Mouse (Mus musculus) midbrain, postnatal 0 days (tissue): Measurements from ENCODE around the gene Pacs2. TPM values are rescaled to one million over a fixed set of nuclear protein-coding genes. Genes with fewer than 3 reads are reported as not detected.
A peak's percentile ranks its signal among the peaks of the same experiment; 100 is the strongest.

Source experiments
- ATAC-seq: fragments of 200-750 bp; cut with Nextera tagmentation; 2 replicates; pipeline ENCODE4 v1.8.0; 2017; ENCODE audit warnings: moderate number of reproducible peaks, mild to moderate bottlenecking, moderate TSS enrichment, moderate library complexity; ENCODE audit not compliant: low FRiP score
- DNase-seq: peaks from one replicate; pipeline ENCODE4 v3.0.0-alpha.2; 2015; ENCODE audit warnings: low spot score
- H3K27ac ChIP-seq: fragments of 300-500 bp; sonication (generic); 2 replicates; pipeline ENCODE4 v1.5.1; 2014; ENCODE audit warnings: low read depth, mild to moderate bottlenecking, low read length, mixed read lengths
- H3K27me3 ChIP-seq: fragments of 300-500 bp; sonication (generic); 2 replicates; pipeline ENCODE4 v1.6.1; 2014; ENCODE audit warnings: low read length, control low read depth, mixed read lengths; ENCODE audit not compliant: insufficient read depth
- H3K36me3 ChIP-seq: fragments of 300-500 bp; sonication (generic); 2 replicates; pipeline ENCODE4 v1.6.1; 2014; ENCODE audit warnings: low read length, control low read depth, mixed read lengths; ENCODE audit not compliant: insufficient read depth
- H3K4me1 ChIP-seq: fragments of 300-500 bp; sonication (generic); 2 replicates; pipeline ENCODE4 v1.6.1; 2014; ENCODE audit warnings: mild to moderate bottlenecking, control low read depth, antibody characterized with exemption, low read length, mixed read lengths; ENCODE audit not compliant: insufficient read depth
- H3K4me2 ChIP-seq: fragments of 300-500 bp; sonication (generic); 2 replicates; pipeline ENCODE4 v1.6.1; 2014; ENCODE audit warnings: low read depth, mild to moderate bottlenecking, low read length, mixed read lengths; ENCODE audit not compliant: poor library complexity, severe bottlenecking
- H3K4me3 ChIP-seq: fragments of 300-500 bp; sonication (generic); 2 replicates; pipeline ENCODE4 v1.5.1; 2014; ENCODE audit warnings: low read depth, mild to moderate bottlenecking, low read length, moderate library complexity
- H3K9ac ChIP-seq: fragments of 300-500 bp; sonication (generic); replicated peaks from 2 replicates; pipeline ENCODE4 v1.6.1; 2014; ENCODE audit warnings: mild to moderate bottlenecking, low read length, moderate library complexity, mixed read lengths; ENCODE audit not compliant: poor library complexity, severe bottlenecking
- H3K9me3 ChIP-seq: fragments of 300-500 bp; sonication (generic); 2 replicates; pipeline ENCODE4 v1.6.1; 2016; ENCODE audit warnings: low read length, control low read depth
- CTCF ChIP-seq: IDR thresholded peaks from 2 replicates; pipeline ENCODE4 v1.5.1; 2016; ENCODE audit warnings: antibody characterized with exemption, mild to moderate bottlenecking
- WGBS: fragments of 180-500 bp; shearing (Covaris S2); extraction: QIAGEN DNeasy Blood & Tissue Kit; methylation state at CpG from one replicate; pipeline ENCODE4 v1.1.7; 2014; 5-methylcytosine and 5-hydroxymethylcytosine counted together
- polyA plus RNA-seq: library from polyadenylated mRNA; unstranded; fragments of >200 nt; fragmentation: Nextera tagmentation; extraction: Ambion mirVana; gene quantifications from 2 replicates; pipeline ENCODE4 v1.2.1, GENCODE M21; 2015
- total RNA-seq: library from RNA; depleted of rRNA; stranded (reverse); fragments of >200 nt; gene quantifications from 2 replicates; pipeline ENCODE4 v1.2.3, GENCODE M21; 2014

Gene Pacs2
- total and polyA plus RNA-seq, 2 experiments from 2014 or later, result 25.8 to 162 TPM

GRCm38 (mm10) chr12:112991444-112991843, 22.9 kb upstream of the Pacs2 start:
- Histone ChIP-seq H3K4me2 (no peak overlapping the region), H3K36me3 (peaks cover 22% of the 10 kb centered on the region), H3K4me3 (no peak overlapping the region), H3K27ac (no peak overlapping the region), H3K9me3 (no peaks in the 10 kb centered on the region), H3K4me1 (no peaks in the 10 kb centered on the region), H3K27me3 (no peaks in the 10 kb centered on the region), H3K9ac (no peak overlapping the region)
- ATAC-seq, result no peak
- 79% methylated on average over 2 of the region's 2 CpGs for WGBS
- no peak for DNase-seq
- no peak for TF ChIP-seq CTCF

DNA sequence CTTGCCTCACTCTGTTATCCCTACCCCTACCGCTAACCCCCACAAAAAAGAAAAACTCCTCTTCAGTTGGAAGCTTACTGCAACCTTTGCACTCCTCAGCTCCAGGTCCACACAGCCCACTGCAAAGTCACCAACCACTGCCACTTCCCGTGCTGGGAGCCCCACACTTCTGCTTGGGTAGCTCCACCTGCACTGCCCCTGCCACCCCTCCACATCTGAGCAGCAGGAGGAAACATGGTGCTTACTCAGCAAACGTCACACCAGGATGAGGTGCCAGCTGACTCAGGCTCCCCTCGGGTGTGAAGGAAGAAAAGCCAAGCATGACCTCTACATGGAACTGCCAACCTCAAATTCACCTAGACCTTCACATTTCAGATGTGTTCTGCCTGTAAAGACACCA, 20.2 kb upstream of the Pacs2 start:
- H3K27ac ChIP-seq, result no peak overlapping the region
- no peaks in the 10 kb centered on the region for H3K27me3 ChIP-seq
- H3K36me3 ChIP-seq, result peaks cover 14% of the 10 kb centered on the region
- TF ChIP-seq CTCF, result no peak
- H3K9ac ChIP-seq, result no peak overlapping the region
- 86% methylated on average over 4 of the region's 4 CpGs for WGBS
- H3K4me3 ChIP-seq, result no peak overlapping the region
- no peaks in the 10 kb centered on the region for H3K9me3 ChIP-seq
- no peak for DNase-seq
- ATAC-seq, result no peak
- no peak overlapping the region for H3K4me2 ChIP-seq
- H3K4me1 ChIP-seq, result 0 out of 2 replicates have a peak, but pooled peaks cover 7% of the 10 kb centered on the region

- no peak for DNase-seq
- 1% methylated on average over 49 of the region's 56 CpGs for WGBS
- H3K4me3 ChIP-seq, result peak overlapping the region; percentile 69
- H3K4me2 ChIP-seq, result peak overlapping the region; percentile 89
- H3K27me3 ChIP-seq, result no peaks in the 10 kb centered on the region; the same call in 1 of the 2 replicates
- H3K36me3 ChIP-seq, result no peaks in the 10 kb centered on the region
- H3K27ac ChIP-seq, result peak overlapping the region; percentile 88
- H3K9me3 ChIP-seq, result no peaks in the 10 kb centered on the region
- 0 out of 2 replicates have a peak, but pooled peaks cover 9% of the 10 kb centered on the region for H3K4me1 ChIP-seq
- H3K9ac ChIP-seq, result peak overlapping the region; percentile 79
- TF ChIP-seq CTCF, result no peak
- ATAC-seq, result no peak; the same call in 1 of the 2 replicates
Observed at GRCm38 (mm10) chr12:112999569-113000293, 14.6 kb upstream of the Pacs2 start.

- DNase-seq (peak; percentile 97), ATAC-seq (peak; percentile 98)
- under 1% methylated on average over 92 of the region's 96 CpGs for WGBS
- no peaks in the 10 kb centered on the region for H3K9me3 ChIP-seq
- peak; percentile 36; the same call in 1 of the 2 replicates for TF ChIP-seq CTCF
- H3K4me1 ChIP-seq, result 0 out of 2 replicates have a peak, but pooled peaks cover 9% of the 10 kb centered on the region
- H3K27ac ChIP-seq, result peak within 1 kb of the TSS; percentile 88
- H3K4me2 ChIP-seq, result peak within 1 kb of the TSS; percentile 89
- H3K27me3 ChIP-seq, result no peaks in the 10 kb centered on the region; the same call in 1 of the 2 replicates
- H3K36me3 ChIP-seq, result no peaks in the 10 kb centered on the region
- H3K9ac ChIP-seq, result peak within 1 kb of the TSS; percentile 79
- H3K4me3 ChIP-seq, result peak within 1 kb of the TSS; percentile 69
Observed at GRCm38 (mm10) chr12:113000294-113001132, 13.8 kb upstream of the Pacs2 start, which contains the start of gene Brf1. Gene Brf1, minus strand, starts transcription at chr12:113000704.

GRCm38 (mm10) chr12:113001133-113001474, 13.2 kb upstream of the Pacs2 start:
- Histone ChIP-seq H3K27ac (peak overlapping the region; percentile 88), H3K4me2 (peak overlapping the region; percentile 89), H3K27me3 (no peaks in the 10 kb centered on the region; the same call in 1 of the 2 replicates), H3K4me1 (0 out of 2 replicates have a peak, but pooled peaks cover 9% of the 10 kb centered on the region), H3K9me3 (no peaks in the 10 kb centered on the region), H3K4me3 (peak overlapping the region; percentile 69), H3K36me3 (no peaks in the 10 kb centered on the region), H3K9ac (peak overlapping the region; percentile 79)
- no peak; the same call in 1 of the 2 replicates for ATAC-seq
- 3% methylated on average over 5 of the region's 5 CpGs for WGBS
- no peak for DNase-seq
- no peak for TF ChIP-seq CTCF
